Mouse (Mus musculus): ENCODE measurements around the gene Spdye4a. TPM values are rescaled to one million over a fixed set of nuclear protein-coding genes. Genes with fewer than 3 reads are reported as not detected.

Spdye4a gene
- polyA plus RNA-seq (2014; fragmentation: Nextera tagmentation; extraction: Ambion mirVana) = not detected in 2 replicates

- no peaks in the 10 kb centered on the region for H3K36me3 ChIP-seq (ENCODE audit: control insufficient read depth, insufficient read depth, low read length)
- no peaks in the 10 kb centered on the region for H3K9me3 ChIP-seq (replicated peaks; ENCODE audit: control insufficient read depth, low read length)
- ATAC-seq (replicated peaks; ENCODE audit: insufficient number of reproducible peaks, low FRiP score, low TSS enrichment) = no peak
- H3K27me3 ChIP-seq (ENCODE audit: control insufficient read depth, insufficient read depth, low read length) = no peaks in the 10 kb centered on the region
- no peak within 1 kb of the TSS for H3K4me2 ChIP-seq
- H3K9ac ChIP-seq (ENCODE audit: low read depth, low read length) = no peak within 1 kb of the TSS
- no peaks in the 10 kb centered on the region for H3K4me1 ChIP-seq (ENCODE audit: control insufficient read depth, insufficient read depth, low read length)
- WGBS (ENCODE audit: insufficient replicate concordance) = 72% methylated on average over 3 of the region's 3 CpGs
- H3K4me3 ChIP-seq (ENCODE audit: low read depth, low read length) = no peak within 1 kb of the TSS
- H3K27ac ChIP-seq (ENCODE audit: low read depth, low read length) = no peak within 1 kb of the TSS
These were observed at the start of gene Spdye4a for GRCm38 (mm10) chr5:143226790-143227189. Gene Spdye4a, minus strand, starts transcription at chr5:143226890.

DNA sequence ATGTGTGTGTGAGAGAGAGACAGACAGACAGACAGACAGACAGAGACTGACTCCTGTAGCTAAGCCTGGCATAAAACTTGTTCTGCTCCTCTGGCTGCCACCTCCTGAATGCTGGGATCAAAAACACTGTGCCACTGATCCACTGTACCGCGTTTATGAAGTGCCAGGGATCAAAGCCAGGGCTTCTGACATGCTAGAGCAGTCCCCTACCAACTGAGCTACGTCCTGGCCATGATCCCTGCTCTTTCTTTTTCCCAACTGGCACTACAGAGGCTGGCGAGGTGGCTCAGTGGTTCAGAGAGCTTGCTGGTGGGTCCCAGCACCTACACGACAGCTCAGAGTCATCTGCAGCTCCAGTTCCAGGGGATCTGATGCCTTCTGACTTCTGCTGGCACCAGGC, 49.1 kb upstream of the Spdye4a start:
- Histone ChIP-seq H3K36me3 (ENCODE audit: control insufficient read depth, insufficient read depth, low read length) (no peaks in the 10 kb centered on the region), H3K9ac (ENCODE audit: low read depth, low read length) (no peak overlapping the region), H3K9me3 (replicated peaks; ENCODE audit: control insufficient read depth, low read length) (no peaks in the 10 kb centered on the region), H3K4me2 (no peak overlapping the region), H3K27me3 (ENCODE audit: control insufficient read depth, insufficient read depth, low read length) (peaks cover 24% of the 10 kb centered on the region), H3K27ac (ENCODE audit: low read depth, low read length) (no peak overlapping the region), H3K4me1 (ENCODE audit: control insufficient read depth, insufficient read depth, low read length) (no peaks in the 10 kb centered on the region), H3K4me3 (ENCODE audit: low read depth, low read length) (no peak overlapping the region)
- no peak for ATAC-seq (replicated peaks; ENCODE audit: insufficient number of reproducible peaks, low FRiP score, low TSS enrichment)
- WGBS (ENCODE audit: insufficient replicate concordance) = 53% methylated on average over 5 of the region's 5 CpGs

GRCm38 (mm10) chr5:143272540-143273330, 46.0 kb upstream of the Spdye4a start:
- peaks cover 8% of the 10 kb centered on the region for H3K27me3 ChIP-seq (ENCODE audit: control insufficient read depth, insufficient read depth, low read length)
- no peaks in the 10 kb centered on the region for H3K9me3 ChIP-seq (replicated peaks; ENCODE audit: control insufficient read depth, low read length)
- no peak for ATAC-seq (replicated peaks; ENCODE audit: insufficient number of reproducible peaks, low FRiP score, low TSS enrichment)
- no peaks in the 10 kb centered on the region for H3K36me3 ChIP-seq (ENCODE audit: control insufficient read depth, insufficient read depth, low read length)
- no peak overlapping the region for H3K4me2 ChIP-seq
- no peak overlapping the region for H3K4me3 ChIP-seq (ENCODE audit: low read depth, low read length)
- H3K9ac ChIP-seq (ENCODE audit: low read depth, low read length) = no peak overlapping the region
- WGBS (ENCODE audit: insufficient replicate concordance) = 86% methylated on average over 16 of the region's 16 CpGs
- no peak overlapping the region for H3K27ac ChIP-seq (ENCODE audit: low read depth, low read length)
- H3K4me1 ChIP-seq (ENCODE audit: control insufficient read depth, insufficient read depth, low read length) = peaks cover 10% of the 10 kb centered on the region

- H3K4me1 ChIP-seq (ENCODE audit: control insufficient read depth, insufficient read depth, low read length) = peaks cover 10% of the 10 kb centered on the region
- H3K4me2 ChIP-seq = no peak overlapping the region
- H3K27me3 ChIP-seq (ENCODE audit: control insufficient read depth, insufficient read depth, low read length) = peaks cover 4% of the 10 kb centered on the region; the same call in 1 of the 2 replicates
- H3K9ac ChIP-seq (ENCODE audit: low read depth, low read length) = no peak overlapping the region
- WGBS (ENCODE audit: insufficient replicate concordance) = 75% methylated on average over 3 of the region's 3 CpGs
- H3K9me3 ChIP-seq (replicated peaks; ENCODE audit: control insufficient read depth, low read length) = no peaks in the 10 kb centered on the region
- H3K4me3 ChIP-seq (ENCODE audit: low read depth, low read length) = no peak overlapping the region
- H3K36me3 ChIP-seq (ENCODE audit: control insufficient read depth, insufficient read depth, low read length) = no peaks in the 10 kb centered on the region
- no peak for ATAC-seq (replicated peaks; ENCODE audit: insufficient number of reproducible peaks, low FRiP score, low TSS enrichment)
- H3K27ac ChIP-seq (ENCODE audit: low read depth, low read length) = no peak overlapping the region
These were observed 45.4 kb upstream of the Spdye4a start for GRCm38 (mm10) chr5:143272108-143272507.

GRCm38 (mm10) chr5:143271642-143272041, 45.0 kb upstream of the Spdye4a start:
- WGBS (ENCODE audit: insufficient replicate concordance) = 67% methylated on average over 6 of the region's 6 CpGs

GRCm38 (mm10) chr5:143270151-143270519, 43.4 kb upstream of the Spdye4a start:
- ATAC-seq (replicated peaks; ENCODE audit: insufficient number of reproducible peaks, low FRiP score, low TSS enrichment) = no peak
- Histone ChIP-seq H3K9ac (ENCODE audit: low read depth, low read length) (peak overlapping the region; percentile 79), H3K4me1 (ENCODE audit: control insufficient read depth, insufficient read depth, low read length) (peaks cover 10% of the 10 kb centered on the region), H3K36me3 (ENCODE audit: control insufficient read depth, insufficient read depth, low read length) (no peaks in the 10 kb centered on the region), H3K27me3 (ENCODE audit: control insufficient read depth, insufficient read depth, low read length) (no peaks in the 10 kb centered on the region), H3K27ac (ENCODE audit: low read depth, low read length) (no peak overlapping the region), H3K4me2 (peak overlapping the region; percentile 96), H3K9me3 (replicated peaks; ENCODE audit: control insufficient read depth, low read length) (no peaks in the 10 kb centered on the region), H3K4me3 (ENCODE audit: low read depth, low read length) (peak overlapping the region; percentile 76)
- 7% methylated on average over 12 of the region's 12 CpGs for WGBS (ENCODE audit: insufficient replicate concordance)

More at GRCm38 (mm10) chr5:143271642-143272041, 45.0 kb upstream of the Spdye4a start:
- H3K36me3 ChIP-seq (ENCODE audit: control insufficient read depth, insufficient read depth, low read length) = no peaks in the 10 kb centered on the region
- no peak for ATAC-seq (replicated peaks; ENCODE audit: insufficient number of reproducible peaks, low FRiP score, low TSS enrichment)
- no peaks in the 10 kb centered on the region for H3K9me3 ChIP-seq (replicated peaks; ENCODE audit: control insufficient read depth, low read length)
- H3K9ac ChIP-seq (ENCODE audit: low read depth, low read length) = no peak overlapping the region
- no peak overlapping the region for H3K27ac ChIP-seq (ENCODE audit: low read depth, low read length)
- no peak overlapping the region for H3K4me3 ChIP-seq (ENCODE audit: low read depth, low read length)
- no peak overlapping the region for H3K4me2 ChIP-seq
- peaks cover 10% of the 10 kb centered on the region for H3K4me1 ChIP-seq (ENCODE audit: control insufficient read depth, insufficient read depth, low read length)
- peaks cover 4% of the 10 kb centered on the region; the same call in 1 of the 2 replicates for H3K27me3 ChIP-seq (ENCODE audit: control insufficient read depth, insufficient read depth, low read length)

GRCm38 (mm10) chr5:143269363-143270150, 42.9 kb upstream of the Spdye4a start, which contains the start of gene Zfp316:
Gene Zfp316, minus strand, starts transcription at chr5:143270022.
- Histone ChIP-seq H3K4me2 (peak within 1 kb of the TSS; percentile 96), H3K36me3 (ENCODE audit: control insufficient read depth, insufficient read depth, low read length) (no peaks in the 10 kb centered on the region), H3K9ac (ENCODE audit: low read depth, low read length) (peak within 1 kb of the TSS; percentile 79), H3K4me1 (ENCODE audit: control insufficient read depth, insufficient read depth, low read length) (peaks cover 10% of the 10 kb centered on the region), H3K4me3 (ENCODE audit: low read depth, low read length) (peak within 1 kb of the TSS; percentile 76), H3K27ac (ENCODE audit: low read depth, low read length) (no peak within 1 kb of the TSS; the same call in 1 of the 2 replicates), H3K9me3 (replicated peaks; ENCODE audit: control insufficient read depth, low read length) (no peaks in the 10 kb centered on the region), H3K27me3 (ENCODE audit: control insufficient read depth, insufficient read depth, low read length) (no peaks in the 10 kb centered on the region)
- under 1% methylated on average over 56 of the region's 79 CpGs for WGBS (ENCODE audit: insufficient replicate concordance)
- ATAC-seq (replicated peaks; ENCODE audit: insufficient number of reproducible peaks, low FRiP score, low TSS enrichment) = peak; percentile 60

- Histone ChIP-seq H3K9me3 (replicated peaks; ENCODE audit: control insufficient read depth, low read length) (no peaks in the 10 kb centered on the region), H3K4me2 (peak overlapping the region; percentile 96), H3K4me1 (ENCODE audit: control insufficient read depth, insufficient read depth, low read length) (peaks cover 10% of the 10 kb centered on the region), H3K27ac (ENCODE audit: low read depth, low read length) (no peak overlapping the region), H3K27me3 (ENCODE audit: control insufficient read depth, insufficient read depth, low read length) (no peaks in the 10 kb centered on the region), H3K9ac (ENCODE audit: low read depth, low read length) (peak overlapping the region; percentile 79), H3K36me3 (ENCODE audit: control insufficient read depth, insufficient read depth, low read length) (no peaks in the 10 kb centered on the region), H3K4me3 (ENCODE audit: low read depth, low read length) (peak overlapping the region; percentile 76)
- WGBS (ENCODE audit: insufficient replicate concordance) = 33% methylated on average over 8 of the region's 8 CpGs
- no peak for ATAC-seq (replicated peaks; ENCODE audit: insufficient number of reproducible peaks, low FRiP score, low TSS enrichment)
These were observed 42.3 kb upstream of the Spdye4a start for GRCm38 (mm10) chr5:143268985-143269362.
